Mouse (Mus musculus): ENCODE measurements around the gene Ascl5.

DNA sequence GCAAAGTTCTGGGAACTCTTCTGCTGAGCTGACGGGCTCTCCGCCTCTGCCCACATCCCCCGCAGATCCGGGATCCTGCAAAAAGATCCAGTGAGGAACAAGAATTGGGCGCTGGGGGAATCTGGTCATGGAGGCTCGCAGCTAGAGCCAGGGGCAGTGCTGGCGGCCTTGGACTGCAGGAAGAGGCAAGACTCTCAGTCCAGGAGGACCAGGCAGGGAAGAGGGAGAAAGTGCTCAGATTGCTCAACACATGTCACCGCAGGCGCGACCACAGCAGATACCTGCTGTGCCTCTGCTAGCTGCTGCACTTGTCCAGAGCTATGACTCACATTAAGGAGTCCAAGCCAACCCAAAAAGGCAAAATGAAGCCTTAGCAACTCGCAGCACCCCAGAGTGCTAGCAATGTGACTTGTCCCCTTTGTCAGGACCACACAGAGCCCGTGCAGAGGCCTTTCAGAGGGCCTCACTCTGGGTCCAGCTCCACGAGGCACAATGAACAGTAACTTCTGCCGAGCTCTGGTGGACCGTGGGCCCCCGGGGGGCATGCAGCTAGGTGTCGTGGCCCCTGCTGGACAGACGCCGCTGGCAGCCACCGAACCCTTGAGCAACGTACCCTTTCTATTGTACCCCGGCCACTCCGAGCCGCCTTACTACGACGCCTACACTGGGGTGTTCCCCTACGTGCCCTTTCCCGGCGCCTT, at the start of gene Ascl5:
- TF ChIP-seq CTCF (conservative IDR thresholded peaks at IDR 0.05; ENCODE audit: insufficient read depth, insufficient read length, low read depth, low read length) (no peak), POLR2A (IDR thresholded peaks at IDR 0.05; ENCODE audit: low read depth, low read length) (no peak)
